Mouse (Mus musculus): ENCODE data around the gene Kcnk5. TPM values are rescaled to one million over a fixed set of nuclear protein-coding genes. Genes with fewer than 3 reads are reported as not detected.

Kcnk5 gene
- polyA plus RNA-seq, 1 experiment from 2014 or later = 1.4 TPM

DNA sequence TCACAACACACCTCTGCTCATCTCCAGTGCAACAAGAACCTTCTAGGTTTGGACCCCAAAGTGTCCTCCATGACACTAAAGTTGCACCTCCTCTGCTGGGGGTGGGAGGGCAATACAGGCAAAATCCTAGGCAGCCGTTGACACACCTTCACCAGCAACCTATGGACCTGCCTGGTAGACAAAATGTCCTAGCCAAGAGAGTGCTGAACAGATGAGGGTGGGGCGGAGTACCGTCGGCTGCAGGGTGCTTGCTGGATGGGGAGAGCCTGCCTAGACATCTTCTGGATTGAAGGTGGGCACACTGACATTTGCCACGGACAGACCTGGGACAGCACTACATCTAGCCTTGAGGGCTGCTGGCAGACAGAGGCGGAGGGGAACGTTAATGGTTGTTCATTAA, 17.2 kb downstream of the Kcnk5 start:
- H3K9me3 ChIP-seq (ENCODE audit: control insufficient read depth, low read length) = no peaks in the 10 kb centered on the region
- H3K4me1 ChIP-seq (ENCODE audit: control insufficient read depth, insufficient read depth, low read depth, low read length) = no peaks in the 10 kb centered on the region
- H3K27me3 ChIP-seq (replicated peaks; ENCODE audit: control insufficient read depth, insufficient read depth, low read length) = no peaks in the 10 kb centered on the region
- no peak overlapping the region for H3K9ac ChIP-seq (ENCODE audit: low read depth, low read length)
- no peaks in the 10 kb centered on the region for H3K36me3 ChIP-seq (ENCODE audit: control insufficient read depth, insufficient read depth, low read length)
- no peak overlapping the region for H3K4me3 ChIP-seq (ENCODE audit: low read length)
- no peak overlapping the region for H3K4me2 ChIP-seq (ENCODE audit: low read length)
- 81% methylated on average over 7 of the region's 7 CpGs for WGBS
- no peak overlapping the region for H3K27ac ChIP-seq (ENCODE audit: low read depth, low read length)
- ATAC-seq = no peak

GRCm38 (mm10) chr14:20162686-20163085, 18.9 kb downstream of the Kcnk5 start:
- Histone ChIP-seq H3K9ac (ENCODE audit: low read depth, low read length) (no peak overlapping the region), H3K9me3 (ENCODE audit: control insufficient read depth, low read length) (no peaks in the 10 kb centered on the region), H3K27me3 (replicated peaks; ENCODE audit: control insufficient read depth, insufficient read depth, low read length) (no peaks in the 10 kb centered on the region), H3K4me2 (ENCODE audit: low read length) (no peak overlapping the region), H3K4me3 (ENCODE audit: low read length) (no peak overlapping the region), H3K36me3 (ENCODE audit: control insufficient read depth, insufficient read depth, low read length) (no peaks in the 10 kb centered on the region), H3K4me1 (ENCODE audit: control insufficient read depth, insufficient read depth, low read depth, low read length) (no peaks in the 10 kb centered on the region), H3K27ac (ENCODE audit: low read depth, low read length) (no peak overlapping the region)
- no peak for ATAC-seq
- WGBS = 73% methylated on average over 6 of the region's 6 CpGs

DNA sequence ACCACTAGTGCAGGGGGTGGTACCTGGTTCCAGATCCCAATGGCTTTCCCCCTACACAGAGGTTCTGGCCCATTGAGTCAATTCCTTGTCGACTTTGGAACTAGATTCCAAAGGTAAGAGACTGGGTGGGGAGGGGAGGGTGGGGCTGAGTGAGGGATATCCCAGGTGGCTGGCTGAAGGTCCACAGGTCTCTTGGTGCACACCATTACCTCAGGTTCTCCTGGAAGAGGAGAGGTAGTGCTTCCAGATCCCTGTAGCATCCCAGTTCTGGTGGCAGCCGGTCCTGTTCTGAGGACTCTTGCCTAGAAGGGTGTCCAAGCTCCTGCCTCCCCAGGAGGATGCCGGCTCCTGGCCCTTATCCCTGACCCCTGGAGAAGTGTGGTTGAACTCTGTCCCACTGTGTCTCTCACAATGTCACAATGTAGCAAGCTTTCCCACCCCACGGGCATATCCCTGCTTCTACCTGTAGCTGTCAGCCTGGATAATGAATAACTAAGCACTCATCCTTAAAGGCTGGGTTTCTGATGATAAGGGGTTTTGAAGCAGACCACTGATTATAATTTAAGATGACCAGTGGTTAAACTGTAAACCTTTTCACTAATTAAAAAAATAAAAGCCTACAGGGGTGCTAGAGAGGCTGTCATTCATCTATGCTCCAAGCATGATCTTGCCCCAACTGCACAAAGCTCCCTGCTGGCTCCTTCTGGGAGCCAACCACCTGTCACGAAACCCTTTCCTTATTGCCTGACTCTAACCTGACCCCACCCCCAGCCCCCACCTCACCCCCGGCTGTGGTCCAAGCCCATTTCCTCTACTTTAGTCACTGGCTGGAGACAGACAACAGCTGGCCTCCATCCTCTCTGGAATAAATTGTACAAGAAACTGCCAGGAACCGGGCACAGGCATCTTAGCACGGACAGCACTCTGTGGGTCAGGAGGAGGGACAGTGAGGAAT, 22.6 kb downstream of the Kcnk5 start:
- no peaks in the 10 kb centered on the region for H3K4me1 ChIP-seq (ENCODE audit: control insufficient read depth, insufficient read depth, low read depth, low read length)
- no peak overlapping the region for H3K9ac ChIP-seq (ENCODE audit: low read depth, low read length)
- no peak overlapping the region for H3K4me2 ChIP-seq (ENCODE audit: low read length)
- no peak overlapping the region for H3K27ac ChIP-seq (ENCODE audit: low read depth, low read length)
- no peaks in the 10 kb centered on the region for H3K9me3 ChIP-seq (ENCODE audit: control insufficient read depth, low read length)
- ATAC-seq = no peak
- no peaks in the 10 kb centered on the region for H3K36me3 ChIP-seq (ENCODE audit: control insufficient read depth, insufficient read depth, low read length)
- no peaks in the 10 kb centered on the region for H3K27me3 ChIP-seq (replicated peaks; ENCODE audit: control insufficient read depth, insufficient read depth, low read length)
- H3K4me3 ChIP-seq (ENCODE audit: low read length) = no peak overlapping the region
- 62% methylated on average over 8 of the region's 8 CpGs for WGBS

GRCm38 (mm10) chr14:20157595-20157994, 24.0 kb downstream of the Kcnk5 start:
- Histone ChIP-seq H3K27me3 (replicated peaks; ENCODE audit: control insufficient read depth, insufficient read depth, low read length) (no peaks in the 10 kb centered on the region), H3K27ac (ENCODE audit: low read depth, low read length) (no peak overlapping the region), H3K9ac (ENCODE audit: low read depth, low read length) (no peak overlapping the region), H3K4me3 (ENCODE audit: low read length) (no peak overlapping the region), H3K36me3 (ENCODE audit: control insufficient read depth, insufficient read depth, low read length) (no peaks in the 10 kb centered on the region), H3K4me2 (ENCODE audit: low read length) (no peak overlapping the region), H3K9me3 (ENCODE audit: control insufficient read depth, low read length) (no peaks in the 10 kb centered on the region), H3K4me1 (ENCODE audit: control insufficient read depth, insufficient read depth, low read depth, low read length) (no peaks in the 10 kb centered on the region)
- 89% methylated on average over 10 of the region's 10 CpGs for WGBS
- ATAC-seq = no peak

- H3K36me3 ChIP-seq (ENCODE audit: control insufficient read depth, insufficient read depth, low read length) = no peaks in the 10 kb centered on the region
- H3K9me3 ChIP-seq (ENCODE audit: control insufficient read depth, low read length) = no peaks in the 10 kb centered on the region
- no peak overlapping the region for H3K9ac ChIP-seq (ENCODE audit: low read depth, low read length)
- WGBS = 52% methylated on average over 10 of the region's 10 CpGs
- ATAC-seq = no peak
- H3K4me3 ChIP-seq (ENCODE audit: low read length) = no peak overlapping the region
- no peaks in the 10 kb centered on the region for H3K4me1 ChIP-seq (ENCODE audit: control insufficient read depth, insufficient read depth, low read depth, low read length)
- no peak overlapping the region for H3K27ac ChIP-seq (ENCODE audit: low read depth, low read length)
- H3K4me2 ChIP-seq (ENCODE audit: low read length) = no peak overlapping the region
- no peaks in the 10 kb centered on the region for H3K27me3 ChIP-seq (replicated peaks; ENCODE audit: control insufficient read depth, insufficient read depth, low read length)
Observed at GRCm38 (mm10) chr14:20155718-20156117, 25.9 kb downstream of the Kcnk5 start.

DNA sequence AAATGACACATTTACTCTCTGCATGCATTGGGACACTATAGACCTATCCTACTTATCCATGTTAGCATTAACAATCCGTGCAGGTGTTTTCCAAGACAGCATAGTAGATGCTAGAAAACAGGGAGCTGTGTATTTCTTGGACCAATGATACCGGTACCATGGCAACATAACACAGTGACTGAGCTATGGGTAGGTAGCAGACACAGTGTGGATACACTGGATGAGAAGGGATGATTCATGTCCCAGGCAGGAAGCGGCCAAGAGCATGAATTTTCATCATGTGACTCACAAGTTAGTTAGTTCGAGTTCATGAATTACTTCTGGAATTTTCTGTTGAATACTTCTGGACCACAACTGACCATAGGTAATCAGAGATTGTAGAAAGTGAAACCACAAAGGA, 26.7 kb downstream of the Kcnk5 start:
- H3K9ac ChIP-seq (ENCODE audit: low read depth, low read length) = no peak overlapping the region
- WGBS = 91% methylated on average over 4 of the region's 4 CpGs
- H3K4me2 ChIP-seq (ENCODE audit: low read length) = no peak overlapping the region
- no peaks in the 10 kb centered on the region for H3K27me3 ChIP-seq (replicated peaks; ENCODE audit: control insufficient read depth, insufficient read depth, low read length)
- H3K4me3 ChIP-seq (ENCODE audit: low read length) = no peak overlapping the region
- no peaks in the 10 kb centered on the region for H3K9me3 ChIP-seq (ENCODE audit: control insufficient read depth, low read length)
- ATAC-seq = no peak
- H3K36me3 ChIP-seq (ENCODE audit: control insufficient read depth, insufficient read depth, low read length) = no peaks in the 10 kb centered on the region
- H3K4me1 ChIP-seq (ENCODE audit: control insufficient read depth, insufficient read depth, low read depth, low read length) = no peaks in the 10 kb centered on the region
- no peak overlapping the region for H3K27ac ChIP-seq (ENCODE audit: low read depth, low read length)

- Histone ChIP-seq H3K36me3 (ENCODE audit: control insufficient read depth, insufficient read depth, low read length) (no peaks in the 10 kb centered on the region), H3K9me3 (ENCODE audit: control insufficient read depth, low read length) (no peaks in the 10 kb centered on the region), H3K27me3 (replicated peaks; ENCODE audit: control insufficient read depth, insufficient read depth, low read length) (no peaks in the 10 kb centered on the region), H3K4me3 (ENCODE audit: low read length) (no peak overlapping the region), H3K27ac (ENCODE audit: low read depth, low read length) (no peak overlapping the region), H3K9ac (ENCODE audit: low read depth, low read length) (no peak overlapping the region), H3K4me2 (ENCODE audit: low read length) (no peak overlapping the region), H3K4me1 (ENCODE audit: control insufficient read depth, insufficient read depth, low read depth, low read length) (no peaks in the 10 kb centered on the region)
- WGBS = 63% methylated on average over 7 of the region's 7 CpGs
- no peak for ATAC-seq
Observed at GRCm38 (mm10) chr14:20154245-20154644, 27.4 kb downstream of the Kcnk5 start.

DNA sequence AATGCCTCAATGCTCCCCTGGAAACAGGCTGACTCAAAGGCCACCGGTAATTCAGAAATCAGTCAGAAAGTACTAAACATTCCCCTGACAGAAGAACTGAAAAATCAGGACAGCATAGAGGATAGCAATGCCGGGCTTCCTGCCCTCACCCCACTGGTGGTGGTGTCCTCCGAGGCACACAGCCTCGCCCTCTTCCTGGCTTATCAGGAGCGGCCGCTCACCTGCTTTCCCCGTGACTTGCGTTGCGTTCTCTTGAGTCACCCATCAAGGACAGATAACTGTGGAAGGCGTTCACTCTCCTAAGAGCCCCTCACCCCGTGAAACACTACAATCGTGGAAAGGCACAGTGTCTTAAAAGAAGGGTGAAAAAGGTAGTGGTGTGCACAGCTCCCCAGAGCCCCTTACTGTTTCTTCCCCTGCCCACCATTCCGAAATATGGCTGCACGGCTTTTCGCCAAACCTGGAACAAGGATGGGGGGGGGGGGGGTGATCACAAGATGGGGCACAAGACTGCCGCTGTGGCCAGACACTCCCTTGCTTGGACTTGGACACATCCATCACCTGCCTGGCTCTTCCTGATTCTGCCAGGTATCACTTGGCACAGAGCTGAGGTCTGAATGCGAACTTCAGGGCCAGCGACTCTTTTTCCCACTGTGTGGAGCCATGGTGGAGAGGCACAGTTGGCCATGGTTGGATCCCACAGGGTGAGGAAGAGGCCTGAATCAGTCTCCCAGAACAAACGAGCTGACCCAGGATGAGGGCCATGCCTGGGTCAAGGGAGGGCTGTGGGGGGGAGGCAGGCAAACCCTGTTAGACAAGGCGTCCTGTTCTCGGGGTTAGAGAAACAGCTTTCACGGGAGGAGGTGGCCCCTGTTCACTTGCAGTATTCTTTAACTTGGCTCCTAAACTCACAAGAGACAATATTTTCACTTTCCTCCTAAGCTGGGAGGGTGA, 32.2 kb downstream of the Kcnk5 start:
- Histone ChIP-seq H3K4me3 (ENCODE audit: low read length) (no peak overlapping the region), H3K36me3 (ENCODE audit: control insufficient read depth, insufficient read depth, low read length) (no peaks in the 10 kb centered on the region), H3K9me3 (ENCODE audit: control insufficient read depth, low read length) (no peaks in the 10 kb centered on the region), H3K9ac (ENCODE audit: low read depth, low read length) (no peak overlapping the region), H3K27ac (ENCODE audit: low read depth, low read length) (no peak overlapping the region), H3K27me3 (replicated peaks; ENCODE audit: control insufficient read depth, insufficient read depth, low read length) (no peaks in the 10 kb centered on the region), H3K4me2 (ENCODE audit: low read length) (no peak overlapping the region), H3K4me1 (ENCODE audit: control insufficient read depth, insufficient read depth, low read depth, low read length) (no peaks in the 10 kb centered on the region)
- ATAC-seq = no peak
- WGBS = 87% methylated on average over 22 of the region's 22 CpGs

- Histone ChIP-seq H3K4me1 (ENCODE audit: control insufficient read depth, insufficient read depth, low read depth, low read length) (0 out of 2 replicates have a peak, but pooled peaks cover 3% of the 10 kb centered on the region), H3K9ac (ENCODE audit: low read depth, low read length) (no peak overlapping the region), H3K27me3 (replicated peaks; ENCODE audit: control insufficient read depth, insufficient read depth, low read length) (no peaks in the 10 kb centered on the region), H3K27ac (ENCODE audit: low read depth, low read length) (no peak overlapping the region), H3K9me3 (ENCODE audit: control insufficient read depth, low read length) (no peaks in the 10 kb centered on the region), H3K36me3 (ENCODE audit: control insufficient read depth, insufficient read depth, low read length) (no peaks in the 10 kb centered on the region), H3K4me2 (ENCODE audit: low read length) (no peak overlapping the region), H3K4me3 (ENCODE audit: low read length) (no peak overlapping the region)
- no peak for ATAC-seq
- 94% methylated on average over 11 of the region's 11 CpGs for WGBS
Observed at GRCm38 (mm10) chr14:20148514-20148913, 33.1 kb downstream of the Kcnk5 start.
